Mouse (Mus musculus) midbrain, embryonic 10.5 days (tissue): ENCODE results near the gene Nrxn3. TPM values are rescaled to one million over a fixed set of nuclear protein-coding genes. Genes with fewer than 3 reads are reported as not detected.

Experiments used
- DNase-seq: peaks from one replicate; pipeline ENCODE4 v3.0.0-alpha.2; 2017; ENCODE audit warnings: low spot score
- H3K27ac ChIP-seq: fragments of 300-500 bp; sonication (generic); replicated peaks from 2 replicates; pipeline ENCODE4 v1.5.1; 2016; ENCODE audit warnings: mild to moderate bottlenecking
- H3K27me3 ChIP-seq: fragments of 300-500 bp; sonication (generic); 2 replicates; pipeline ENCODE4 v1.6.1; 2016; ENCODE audit warnings: low read depth, mild to moderate bottlenecking; ENCODE audit not compliant: poor library complexity, severe bottlenecking
- H3K36me3 ChIP-seq: fragments of 300-500 bp; sonication (generic); 2 replicates; pipeline ENCODE4 v1.6.1; 2016; ENCODE audit warnings: mild to moderate bottlenecking, moderate library complexity
- H3K4me1 ChIP-seq: fragments of 300-500 bp; sonication (generic); 2 replicates; pipeline ENCODE4 v1.6.1; 2016
- H3K4me3 ChIP-seq: fragments of 300-500 bp; sonication (generic); 2 replicates; pipeline ENCODE4 v1.5.1; 2016; ENCODE audit warnings: mild to moderate bottlenecking, moderate library complexity
- H3K9me3 ChIP-seq: fragments of 300-500 bp; sonication (generic); replicated peaks from 2 replicates; pipeline ENCODE4 v1.6.1; 2016; ENCODE audit warnings: mild to moderate bottlenecking
- WGBS: fragments of 180-500 bp; shearing (Covaris S2); methylation state at CpG from one replicate; pipeline ENCODE4 v1.1.7; 2016; 5-methylcytosine and 5-hydroxymethylcytosine counted together
- polyA plus RNA-seq: library from polyadenylated mRNA; unstranded; fragments of >200 nt; fragmentation: Nextera tagmentation; extraction: Ambion mirVana; gene quantifications from 2 replicates; pipeline ENCODE4 v1.2.1, GENCODE M21; 2016

Nrxn3 gene
- polyA plus RNA-seq, 1 experiment from 2014 or later, result 5.2 TPM

- Histone ChIP-seq H3K27ac (no peak overlapping the region), H3K9me3 (no peaks in the 10 kb centered on the region), H3K36me3 (no peaks in the 10 kb centered on the region), H3K4me1 (peaks cover 13% of the 10 kb centered on the region), H3K27me3 (no peaks in the 10 kb centered on the region), H3K4me3 (no peak overlapping the region)
- DNase-seq, result no peak
- WGBS, result 94% methylated on average over 3 of the region's 3 CpGs
Measured at GRCm38 (mm10) chr12:89284412-89284811, 561.7 kb downstream of the Nrxn3 start.

GRCm38 (mm10) chr12:89287037-89287436 is 564.4 kb downstream of the Nrxn3 start:
- DNase-seq, result no peak
- WGBS, result 70% methylated on average over 4 of the region's 4 CpGs
- H3K4me1 ChIP-seq, result peaks cover 36% of the 10 kb centered on the region
- no peaks in the 10 kb centered on the region for H3K36me3 ChIP-seq
- H3K27ac ChIP-seq, result no peak overlapping the region
- H3K9me3 ChIP-seq, result no peaks in the 10 kb centered on the region
- H3K27me3 ChIP-seq, result no peaks in the 10 kb centered on the region
- H3K4me3 ChIP-seq, result no peak overlapping the region

GRCm38 (mm10) chr12:89289589-89290274 is 567.1 kb downstream of the Nrxn3 start:
- no peak for DNase-seq
- H3K27ac ChIP-seq, result no peak overlapping the region

GRCm38 (mm10) chr12:89290736-89291574 is 568.3 kb downstream of the Nrxn3 start:
- no peak for DNase-seq
- no peak overlapping the region for H3K4me3 ChIP-seq
- no peaks in the 10 kb centered on the region for H3K9me3 ChIP-seq
- 58% methylated on average over 4 of the region's 4 CpGs for WGBS
- peaks cover 27% of the 10 kb centered on the region for H3K4me1 ChIP-seq
- H3K27me3 ChIP-seq, result no peaks in the 10 kb centered on the region
- no peaks in the 10 kb centered on the region for H3K36me3 ChIP-seq
- no peak overlapping the region; the same call in 1 of the 2 replicates for H3K27ac ChIP-seq

More at GRCm38 (mm10) chr12:89289589-89290274, 567.1 kb downstream of the Nrxn3 start:
- Histone ChIP-seq H3K9me3 (no peaks in the 10 kb centered on the region), H3K36me3 (no peaks in the 10 kb centered on the region), H3K4me3 (no peak overlapping the region), H3K27me3 (no peaks in the 10 kb centered on the region), H3K4me1 (peaks cover 27% of the 10 kb centered on the region)
- whole genome bisulfite sequencing, result 75% methylated on average over 4 of the region's 4 CpGs

GRCm38 (mm10) chr12:89302011-89302410 is 579.3 kb downstream of the Nrxn3 start:
- Histone ChIP-seq H3K4me3 (no peak overlapping the region), H3K27ac (no peak overlapping the region), H3K27me3 (no peaks in the 10 kb centered on the region), H3K9me3 (no peaks in the 10 kb centered on the region), H3K4me1 (no peaks in the 10 kb centered on the region), H3K36me3 (no peaks in the 10 kb centered on the region)
- peak; percentile 79 for DNase-seq
- 52% methylated on average over 4 of the region's 4 CpGs for WGBS

GRCm38 (mm10) chr12:89310200-89310599 is 587.5 kb downstream of the Nrxn3 start:
- Histone ChIP-seq H3K27ac (no peak overlapping the region), H3K9me3 (no peaks in the 10 kb centered on the region), H3K36me3 (no peaks in the 10 kb centered on the region), H3K4me3 (no peak overlapping the region), H3K27me3 (no peaks in the 10 kb centered on the region), H3K4me1 (no peaks in the 10 kb centered on the region)
- WGBS, result 93% methylated on average over 1 of the region's 1 CpGs
- DNase-seq, result no peak

GRCm38 (mm10) chr12:89312586-89312985 is 589.9 kb downstream of the Nrxn3 start:
- peak; percentile 15 for DNase-seq
- 44% methylated on average over 1 of the region's 1 CpGs for WGBS
- Histone ChIP-seq H3K27me3 (no peaks in the 10 kb centered on the region), H3K4me1 (no peaks in the 10 kb centered on the region), H3K27ac (no peak overlapping the region), H3K36me3 (no peaks in the 10 kb centered on the region), H3K9me3 (no peaks in the 10 kb centered on the region), H3K4me3 (no peak overlapping the region)

- no peaks in the 10 kb centered on the region for H3K27me3 ChIP-seq
- H3K27ac ChIP-seq, result no peak overlapping the region
- whole genome bisulfite sequencing, result 57% methylated on average over 8 of the region's 8 CpGs
- no peak overlapping the region for H3K4me3 ChIP-seq
- no peak for DNase-seq
- no peaks in the 10 kb centered on the region for H3K36me3 ChIP-seq
- H3K4me1 ChIP-seq, result no peaks in the 10 kb centered on the region
- H3K9me3 ChIP-seq, result no peaks in the 10 kb centered on the region
Measured at GRCm38 (mm10) chr12:89325864-89326560, 603.3 kb downstream of the Nrxn3 start.

GRCm38 (mm10) chr12:89331474-89332263 is 609.0 kb downstream of the Nrxn3 start:
- Histone ChIP-seq H3K36me3 (no peaks in the 10 kb centered on the region), H3K27me3 (no peaks in the 10 kb centered on the region), H3K27ac (no peak overlapping the region), H3K9me3 (no peaks in the 10 kb centered on the region), H3K4me1 (no peaks in the 10 kb centered on the region), H3K4me3 (no peak overlapping the region)
- no peak for DNase-seq
- WGBS, result 94% methylated on average over 3 of the region's 3 CpGs

- Histone ChIP-seq H3K27me3 (no peaks in the 10 kb centered on the region), H3K36me3 (no peaks in the 10 kb centered on the region), H3K27ac (no peak overlapping the region), H3K4me1 (no peaks in the 10 kb centered on the region), H3K9me3 (no peaks in the 10 kb centered on the region), H3K4me3 (no peak overlapping the region)
- 86% methylated on average over 5 of the region's 5 CpGs for WGBS
- DNase-seq, result no peak
Measured at GRCm38 (mm10) chr12:89333486-89333885, 610.8 kb downstream of the Nrxn3 start.

GRCm38 (mm10) chr12:89364850-89365249 is 642.2 kb downstream of the Nrxn3 start:
- DNase-seq, result no peak
- H3K9me3 ChIP-seq, result no peaks in the 10 kb centered on the region

GRCm38 (mm10) chr12:89369939-89370338 is 647.3 kb downstream of the Nrxn3 start:
- H3K27ac ChIP-seq, result no peak overlapping the region
- no peak for DNase-seq

More at GRCm38 (mm10) chr12:89364850-89365249, 642.2 kb downstream of the Nrxn3 start:
- H3K27ac ChIP-seq, result no peak overlapping the region
- no peaks in the 10 kb centered on the region for H3K36me3 ChIP-seq
- WGBS, result 81% methylated on average over 4 of the region's 4 CpGs
- H3K27me3 ChIP-seq, result no peaks in the 10 kb centered on the region
- H3K4me1 ChIP-seq, result no peaks in the 10 kb centered on the region; the same call in 1 of the 2 replicates
- H3K4me3 ChIP-seq, result no peak overlapping the region

More at GRCm38 (mm10) chr12:89369939-89370338, 647.3 kb downstream of the Nrxn3 start:
- 71% methylated on average over 1 of the region's 1 CpGs for WGBS
- Histone ChIP-seq H3K27me3 (no peaks in the 10 kb centered on the region), H3K4me3 (no peak overlapping the region), H3K9me3 (no peaks in the 10 kb centered on the region), H3K4me1 (no peaks in the 10 kb centered on the region; the same call in 1 of the 2 replicates), H3K36me3 (no peaks in the 10 kb centered on the region)
